Mouse (Mus musculus) thymus, postnatal 0 days (tissue): ENCODE results near the gene Spata32. TPM values are rescaled to one million over a fixed set of nuclear protein-coding genes. Genes with fewer than 3 reads are reported as not detected.

Experiments used
- polyA plus RNA-seq: library from polyadenylated mRNA; unstranded; fragments of >200 nt; fragmentation: Nextera tagmentation; extraction: Ambion mirVana; gene quantifications from 2 replicates; pipeline ENCODE4 v1.2.1, GENCODE M21; 2015

Gene Spata32
- polyA plus RNA-seq, 1 experiment from 2014 or later = not detected

Other genes starting within 250 kb of the Spata32 start
- 81.6 and 85.6 TPM in 2 replicates for gene Nmt1, start 190.2 kb downstream of the Spata32 start, polyA plus RNA-seq
- gene Dcakd, start 190.1 kb downstream of the Spata32 start, polyA plus RNA-seq = 31.3 and 39.8 TPM in 2 replicates
- 1.2 and 1.3 TPM in 2 replicates for gene Plcd3, start 116.8 kb downstream of the Spata32 start, polyA plus RNA-seq
- gene Acbd4, start 116.8 kb downstream of the Spata32 start, polyA plus RNA-seq = 22.0 and 23.5 TPM in 2 replicates
- 4.9 and 5.9 TPM in 2 replicates for gene Hexim1, start 102.2 kb downstream of the Spata32 start, polyA plus RNA-seq
- gene Hexim2, start 86.0 kb downstream of the Spata32 start, polyA plus RNA-seq = 6.9 and 8.9 TPM in 2 replicates
- 56.9 and 59.8 TPM in 2 replicates for gene Fmnl1, start 47.3 kb downstream of the Spata32 start, polyA plus RNA-seq
- 0.56 and 0.93 TPM in 2 replicates for gene 1700023F06Rik, start 9.9 kb downstream of the Spata32 start, polyA plus RNA-seq
- gene Map3k14, start 49.0 kb upstream of the Spata32 start, polyA plus RNA-seq = 7.1 and 7.6 TPM in 2 replicates
- 20.0 and 20.4 TPM in 2 replicates for gene Arhgap27, start 145.3 kb upstream of the Spata32 start, polyA plus RNA-seq
- gene Plekhm1, start 194.3 kb upstream of the Spata32 start, polyA plus RNA-seq = 7.5 and 7.9 TPM in 2 replicates